Mouse (Mus musculus): Measurements from ENCODE around the gene Tmed11. TPM values are rescaled to one million over a fixed set of nuclear protein-coding genes. Genes with fewer than 3 reads are reported as not detected.

Tmed11 gene
- polyA plus RNA-seq, 1 experiment from 2014 or later, result not detected

DNA sequence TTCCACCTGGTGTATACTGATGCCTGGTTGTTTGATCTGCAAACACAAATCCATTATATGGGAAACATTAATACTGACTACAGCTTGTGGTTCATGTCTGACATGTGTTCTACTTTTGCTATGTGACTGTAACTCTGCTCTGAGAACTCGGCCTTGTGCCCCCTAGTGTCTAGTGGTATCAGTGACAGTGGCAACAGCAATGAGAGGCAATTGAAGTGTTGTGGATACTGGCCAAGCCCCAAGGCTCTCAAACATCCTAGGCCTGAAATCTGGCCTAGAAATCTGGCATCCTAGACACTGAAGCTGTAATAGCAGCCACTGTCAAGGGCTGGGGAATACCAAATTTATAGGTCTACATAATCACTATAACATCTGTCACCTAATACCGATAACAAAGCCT lies 51.3 kb downstream of the Tmed11 start:
- 59% methylated on average over 2 of the region's 2 CpGs for WGBS

DNA sequence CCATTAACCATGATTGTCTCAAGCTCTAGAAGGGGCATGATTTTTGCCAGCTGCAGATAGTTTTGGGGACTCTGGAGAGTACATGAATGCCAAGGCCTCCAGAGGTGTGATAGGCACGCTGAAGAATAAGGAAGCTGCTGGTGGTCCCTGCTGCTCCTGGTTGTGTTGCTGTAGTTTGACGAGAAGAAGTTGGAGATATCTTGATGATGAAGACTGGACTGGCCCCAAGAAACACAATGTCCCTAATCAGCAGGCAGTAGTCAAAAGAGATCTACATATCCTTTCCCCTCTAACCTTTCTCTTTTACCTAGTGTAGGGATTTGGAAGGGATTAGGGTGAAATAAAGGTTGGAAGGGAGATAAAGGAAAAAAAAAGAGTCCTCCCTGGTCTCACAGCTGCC lies 52.6 kb downstream of the Tmed11 start:
- WGBS, result 63% methylated on average over 2 of the region's 2 CpGs
- no peak for ATAC-seq (ENCODE audit: insufficient number of reproducible peaks, low FRiP score, low TSS enrichment, low read depth)
- H3K9ac ChIP-seq, result no peak overlapping the region
- H3K36me3 ChIP-seq, result no peaks in the 10 kb centered on the region
- H3K27ac ChIP-seq, result no peak overlapping the region
- no peaks in the 10 kb centered on the region for H3K27me3 ChIP-seq
- H3K4me1 ChIP-seq, result no peaks in the 10 kb centered on the region
- no peak overlapping the region for H3K4me3 ChIP-seq
- H3K9me3 ChIP-seq, result no peaks in the 10 kb centered on the region
- no peak overlapping the region for H3K4me2 ChIP-seq

More for the DNA sequence above, 51.3 kb downstream of the Tmed11 start:
- ATAC-seq (ENCODE audit: insufficient number of reproducible peaks, low FRiP score, low TSS enrichment, low read depth), result no peak
- Histone ChIP-seq H3K4me3 (no peak overlapping the region), H3K9ac (no peak overlapping the region), H3K4me2 (no peak overlapping the region), H3K36me3 (no peaks in the 10 kb centered on the region), H3K9me3 (no peaks in the 10 kb centered on the region), H3K27me3 (no peaks in the 10 kb centered on the region), H3K4me1 (no peaks in the 10 kb centered on the region), H3K27ac (no peak overlapping the region)

GRCm38 (mm10) chr5:108741844-108742243 lies 53.3 kb downstream of the Tmed11 start:
- ATAC-seq (ENCODE audit: insufficient number of reproducible peaks, low FRiP score, low TSS enrichment, low read depth), result no peak
- Histone ChIP-seq H3K36me3 (no peaks in the 10 kb centered on the region), H3K4me1 (no peaks in the 10 kb centered on the region), H3K4me2 (no peak overlapping the region), H3K27ac (no peak overlapping the region), H3K4me3 (no peak overlapping the region), H3K9ac (no peak overlapping the region), H3K27me3 (no peaks in the 10 kb centered on the region), H3K9me3 (no peaks in the 10 kb centered on the region)
- WGBS, result 79% methylated on average over 2 of the region's 2 CpGs

DNA sequence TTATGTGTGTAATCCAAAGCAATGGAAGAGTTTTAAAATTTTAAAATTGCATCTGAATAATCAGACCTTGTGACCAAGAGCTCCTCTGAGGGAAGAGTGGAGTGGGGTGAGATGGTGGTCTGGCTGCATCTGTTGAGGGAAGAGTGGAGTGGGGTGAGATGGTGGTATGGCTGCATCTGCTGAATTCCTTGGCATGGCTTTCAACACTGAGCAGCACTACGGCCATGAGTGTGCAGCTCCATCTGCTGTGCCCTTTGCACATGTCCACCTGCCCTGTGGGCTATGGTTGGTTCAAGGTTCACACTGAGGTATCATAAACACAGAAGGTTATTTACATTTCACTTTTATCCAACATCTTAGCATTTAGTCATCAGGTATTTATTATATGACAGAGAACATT lies 67.7 kb downstream of the Tmed11 start:
- H3K27me3 ChIP-seq, result no peaks in the 10 kb centered on the region
- H3K27ac ChIP-seq, result no peak overlapping the region
- no peak overlapping the region for H3K4me3 ChIP-seq
- H3K9me3 ChIP-seq, result no peaks in the 10 kb centered on the region
- no peak for ATAC-seq (ENCODE audit: insufficient number of reproducible peaks, low FRiP score, low TSS enrichment, low read depth)
- no peaks in the 10 kb centered on the region for H3K36me3 ChIP-seq
- 0 out of 2 replicates have a peak, but pooled peaks cover 2% of the 10 kb centered on the region for H3K4me1 ChIP-seq
- 80% methylated on average over 1 of the region's 1 CpGs for WGBS
- no peak overlapping the region for H3K4me2 ChIP-seq
- H3K9ac ChIP-seq, result no peak overlapping the region

Other genes with a start within 250 kb of the Tmed11 start
- gene Cplx1, start 245.3 kb downstream of the Tmed11 start, polyA plus RNA-seq (2015; fragmentation: Nextera tagmentation; extraction: Ambion mirVana), result 0.36 and 0.64 TPM in 2 replicates
- gene Gak, start 165.6 kb downstream of the Tmed11 start, polyA plus RNA-seq (2015; fragmentation: Nextera tagmentation; extraction: Ambion mirVana), result 47.9 and 48.8 TPM in 2 replicates
- gene Tmem175, start 165.6 kb downstream of the Tmed11 start, polyA plus RNA-seq (2015; fragmentation: Nextera tagmentation; extraction: Ambion mirVana), result 27.9 and 30.8 TPM in 2 replicates
- gene Idua, start 135.0 kb downstream of the Tmed11 start, polyA plus RNA-seq (2015; fragmentation: Nextera tagmentation; extraction: Ambion mirVana), result 17.8 TPM in 2 replicates
- gene Dgkq, start 125.7 kb downstream of the Tmed11 start, polyA plus RNA-seq (2015; fragmentation: Nextera tagmentation; extraction: Ambion mirVana), result 15.7 and 17.1 TPM in 2 replicates
- gene Slc26a1, start 119.8 kb downstream of the Tmed11 start, polyA plus RNA-seq (2015; fragmentation: Nextera tagmentation; extraction: Ambion mirVana), result 0.56 and 0.81 TPM in 2 replicates
- 32.0 and 36.1 TPM in 2 replicates for gene Fgfrl1, start 103.0 kb downstream of the Tmed11 start, polyA plus RNA-seq (2015; fragmentation: Nextera tagmentation; extraction: Ambion mirVana)
- gene Rnf212, start 20.4 kb downstream of the Tmed11 start, polyA plus RNA-seq (2015; fragmentation: Nextera tagmentation; extraction: Ambion mirVana), result not detected in 2 replicates
- not detected in 2 replicates for gene Vmn2r8, start 13.5 kb upstream of the Tmed11 start, polyA plus RNA-seq (2015; fragmentation: Nextera tagmentation; extraction: Ambion mirVana)
- gene Vmn2r9, start 57.2 kb upstream of the Tmed11 start, polyA plus RNA-seq (2015; fragmentation: Nextera tagmentation; extraction: Ambion mirVana), result not detected in 2 replicates
- not detected in 2 replicates for gene Vmn2r10, start 211.2 kb upstream of the Tmed11 start, polyA plus RNA-seq (2015; fragmentation: Nextera tagmentation; extraction: Ambion mirVana)